Mouse (Mus musculus): Measurements from ENCODE around the gene Ccdc73. TPM values are rescaled to one million over a fixed set of nuclear protein-coding genes. Genes with fewer than 3 reads are reported as not detected.

Ccdc73 gene
- polyA plus RNA-seq, 1 experiment from 2014 or later = 7.8 TPM

GRCm38 (mm10) chr2:105007236-105007635 lies 139.6 kb downstream of the Ccdc73 start:
- Histone ChIP-seq H3K4me2 (ENCODE audit: low read depth, low read length) (no peak overlapping the region), H3K36me3 (ENCODE audit: control insufficient read depth, insufficient read depth, low read length) (peaks cover 91% of the 10 kb centered on the region), H3K9ac (ENCODE audit: low read depth, low read length) (no peak overlapping the region), H3K27ac (replicated peaks; ENCODE audit: low read depth, low read length) (no peak overlapping the region), H3K27me3 (replicated peaks; ENCODE audit: control insufficient read depth, insufficient read depth, low read length) (no peaks in the 10 kb centered on the region), H3K4me1 (ENCODE audit: control insufficient read depth, insufficient read depth, low read length) (no peaks in the 10 kb centered on the region), H3K4me3 (ENCODE audit: low read depth, low read length) (no peak overlapping the region), H3K9me3 (ENCODE audit: control insufficient read depth, low read length) (no peaks in the 10 kb centered on the region)
- no peak for DNase-seq (ENCODE audit: low spot score)
- ATAC-seq (ENCODE audit: low read depth) = no peak

GRCm38 (mm10) chr2:105016192-105016966 lies 148.8 kb downstream of the Ccdc73 start:
- Histone ChIP-seq H3K36me3 (ENCODE audit: control insufficient read depth, insufficient read depth, low read length) (peaks cover 26% of the 10 kb centered on the region), H3K9ac (ENCODE audit: low read depth, low read length) (peak overlapping the region; percentile 92), H3K4me2 (ENCODE audit: low read depth, low read length) (peak overlapping the region; percentile 83), H3K9me3 (ENCODE audit: control insufficient read depth, low read length) (no peaks in the 10 kb centered on the region), H3K27me3 (replicated peaks; ENCODE audit: control insufficient read depth, insufficient read depth, low read length) (no peaks in the 10 kb centered on the region), H3K4me3 (ENCODE audit: low read depth, low read length) (peak overlapping the region; percentile 94), H3K27ac (replicated peaks; ENCODE audit: low read depth, low read length) (peak overlapping the region; percentile 68; the same call in 1 of the 2 replicates), H3K4me1 (ENCODE audit: control insufficient read depth, insufficient read depth, low read length) (peaks cover 8% of the 10 kb centered on the region)
- WGBS = under 1% methylated on average over 23 of the region's 43 CpGs
- DNase-seq (ENCODE audit: low spot score) (no peak), ATAC-seq (ENCODE audit: low read depth) (peak; percentile 85)

- DNase-seq (ENCODE audit: low spot score) (peak; percentile 96), ATAC-seq (ENCODE audit: low read depth) (peak; percentile 100)
- Histone ChIP-seq H3K27ac (replicated peaks; ENCODE audit: low read depth, low read length) (peak within 1 kb of the TSS; percentile 68), H3K4me3 (ENCODE audit: low read depth, low read length) (peak within 1 kb of the TSS; percentile 94), H3K27me3 (replicated peaks; ENCODE audit: control insufficient read depth, insufficient read depth, low read length) (no peaks in the 10 kb centered on the region), H3K4me1 (ENCODE audit: control insufficient read depth, insufficient read depth, low read length) (peaks cover 8% of the 10 kb centered on the region), H3K9ac (ENCODE audit: low read depth, low read length) (peak within 1 kb of the TSS; percentile 92), H3K4me2 (ENCODE audit: low read depth, low read length) (peak within 1 kb of the TSS; percentile 83), H3K9me3 (ENCODE audit: control insufficient read depth, low read length) (no peaks in the 10 kb centered on the region), H3K36me3 (ENCODE audit: control insufficient read depth, insufficient read depth, low read length) (peaks cover 21% of the 10 kb centered on the region)
- 2% methylated on average over 22 of the region's 25 CpGs for WGBS
Measured at GRCm38 (mm10) chr2:105016967-105017287, 149.3 kb downstream of the Ccdc73 start, which contains the start of gene Eif3m. Gene Eif3m, minus strand, starts transcription at chr2:105017080.

- no peaks in the 10 kb centered on the region for H3K9me3 ChIP-seq (ENCODE audit: control insufficient read depth, low read length)
- DNase-seq (ENCODE audit: low spot score) (no peak), ATAC-seq (ENCODE audit: low read depth) (no peak)
- peaks cover 12% of the 10 kb centered on the region for H3K36me3 ChIP-seq (ENCODE audit: control insufficient read depth, insufficient read depth, low read length)
- H3K4me3 ChIP-seq (ENCODE audit: low read depth, low read length) = no peak overlapping the region
- H3K4me2 ChIP-seq (ENCODE audit: low read depth, low read length) = peak overlapping the region; percentile 83; the same call in 1 of the 2 replicates
- WGBS = 81% methylated on average over 3 of the region's 3 CpGs
- H3K4me1 ChIP-seq (ENCODE audit: control insufficient read depth, insufficient read depth, low read length) = peaks cover 8% of the 10 kb centered on the region
- H3K9ac ChIP-seq (ENCODE audit: low read depth, low read length) = no peak overlapping the region
- H3K27ac ChIP-seq (replicated peaks; ENCODE audit: low read depth, low read length) = no peak overlapping the region
- H3K27me3 ChIP-seq (replicated peaks; ENCODE audit: control insufficient read depth, insufficient read depth, low read length) = no peaks in the 10 kb centered on the region
Measured at GRCm38 (mm10) chr2:105017802-105018201, 150.2 kb downstream of the Ccdc73 start.

GRCm38 (mm10) chr2:105019457-105019856 lies 151.9 kb downstream of the Ccdc73 start:
- H3K9ac ChIP-seq (ENCODE audit: low read depth, low read length) = no peak overlapping the region
- H3K9me3 ChIP-seq (ENCODE audit: control insufficient read depth, low read length) = no peaks in the 10 kb centered on the region
- DNase-seq (ENCODE audit: low spot score) = no peak
- no peak overlapping the region for H3K27ac ChIP-seq (replicated peaks; ENCODE audit: low read depth, low read length)
- no peaks in the 10 kb centered on the region for H3K36me3 ChIP-seq (ENCODE audit: control insufficient read depth, insufficient read depth, low read length)
- no peaks in the 10 kb centered on the region for H3K27me3 ChIP-seq (replicated peaks; ENCODE audit: control insufficient read depth, insufficient read depth, low read length)
- H3K4me2 ChIP-seq (ENCODE audit: low read depth, low read length) = no peak overlapping the region
- no peak overlapping the region for H3K4me3 ChIP-seq (ENCODE audit: low read depth, low read length)
- WGBS = 82% methylated on average over 1 of the region's 1 CpGs
- ATAC-seq (ENCODE audit: low read depth) = no peak
- peaks cover 8% of the 10 kb centered on the region for H3K4me1 ChIP-seq (ENCODE audit: control insufficient read depth, insufficient read depth, low read length)

- H3K9me3 ChIP-seq (ENCODE audit: control insufficient read depth, low read length) = no peaks in the 10 kb centered on the region
- H3K4me1 ChIP-seq (ENCODE audit: control insufficient read depth, insufficient read depth, low read length) = 0 out of 2 replicates have a peak, but pooled peaks cover 3% of the 10 kb centered on the region
- DNase-seq (ENCODE audit: low spot score) = no peak
- no peak overlapping the region for H3K27ac ChIP-seq (replicated peaks; ENCODE audit: low read depth, low read length)
- H3K36me3 ChIP-seq (ENCODE audit: control insufficient read depth, insufficient read depth, low read length) = no peaks in the 10 kb centered on the region
- no peaks in the 10 kb centered on the region for H3K27me3 ChIP-seq (replicated peaks; ENCODE audit: control insufficient read depth, insufficient read depth, low read length)
- H3K9ac ChIP-seq (ENCODE audit: low read depth, low read length) = no peak overlapping the region
- H3K4me3 ChIP-seq (ENCODE audit: low read depth, low read length) = no peak overlapping the region
- 77% methylated on average over 12 of the region's 12 CpGs for WGBS
- ATAC-seq (ENCODE audit: low read depth) = no peak
- no peak overlapping the region for H3K4me2 ChIP-seq (ENCODE audit: low read depth, low read length)
Measured at GRCm38 (mm10) chr2:105021256-105021655, 153.7 kb downstream of the Ccdc73 start.

- ATAC-seq (ENCODE audit: low read depth) (no peak), DNase-seq (ENCODE audit: low spot score) (no peak)
- no peak overlapping the region for H3K9ac ChIP-seq (ENCODE audit: low read depth, low read length)
- 82% methylated on average over 2 of the region's 2 CpGs for WGBS
- no peak overlapping the region for H3K4me3 ChIP-seq (ENCODE audit: low read depth, low read length)
- no peak overlapping the region for H3K4me2 ChIP-seq (ENCODE audit: low read depth, low read length)
- H3K9me3 ChIP-seq (ENCODE audit: control insufficient read depth, low read length) = no peaks in the 10 kb centered on the region
- H3K4me1 ChIP-seq (ENCODE audit: control insufficient read depth, insufficient read depth, low read length) = 0 out of 2 replicates have a peak, but pooled peaks cover 3% of the 10 kb centered on the region
- no peaks in the 10 kb centered on the region for H3K36me3 ChIP-seq (ENCODE audit: control insufficient read depth, insufficient read depth, low read length)
- no peak overlapping the region for H3K27ac ChIP-seq (replicated peaks; ENCODE audit: low read depth, low read length)
- H3K27me3 ChIP-seq (replicated peaks; ENCODE audit: control insufficient read depth, insufficient read depth, low read length) = no peaks in the 10 kb centered on the region
Measured at GRCm38 (mm10) chr2:105021836-105022235, 154.2 kb downstream of the Ccdc73 start.

- Histone ChIP-seq H3K27me3 (replicated peaks; ENCODE audit: control insufficient read depth, insufficient read depth, low read length) (no peaks in the 10 kb centered on the region), H3K36me3 (ENCODE audit: control insufficient read depth, insufficient read depth, low read length) (no peaks in the 10 kb centered on the region), H3K4me3 (ENCODE audit: low read depth, low read length) (no peak overlapping the region), H3K9me3 (ENCODE audit: control insufficient read depth, low read length) (no peaks in the 10 kb centered on the region), H3K27ac (replicated peaks; ENCODE audit: low read depth, low read length) (no peak overlapping the region), H3K9ac (ENCODE audit: low read depth, low read length) (no peak overlapping the region), H3K4me1 (ENCODE audit: control insufficient read depth, insufficient read depth, low read length) (no peaks in the 10 kb centered on the region), H3K4me2 (ENCODE audit: low read depth, low read length) (no peak overlapping the region)
- 72% methylated on average over 6 of the region's 6 CpGs for WGBS
- DNase-seq (ENCODE audit: low spot score) = no peak
- ATAC-seq (ENCODE audit: low read depth) = no peak
Measured at GRCm38 (mm10) chr2:105023031-105023615, 155.5 kb downstream of the Ccdc73 start.
